Mouse (Mus musculus) stomach, embryonic 16.5 days (tissue): ENCODE data around the gene Cdkn1c. TPM values are rescaled to one million over a fixed set of nuclear protein-coding genes. Genes with fewer than 3 reads are reported as not detected.

Experiments
- ATAC-seq: fragments of 200-750 bp; cut with Nextera tagmentation; 2 replicates; pipeline ENCODE4 v1.8.0; 2017; ENCODE audit warnings: moderate number of reproducible peaks, moderate TSS enrichment; ENCODE audit not compliant: insufficient read depth, low FRiP score
- H3K27ac ChIP-seq: fragments of 300-500 bp; sonication (generic); 2 replicates; pipeline ENCODE4 v1.5.1; 2014; ENCODE audit warnings: low read length
- H3K27me3 ChIP-seq: fragments of 300-500 bp; sonication (generic); 2 replicates; pipeline ENCODE4 v1.6.1; 2014; ENCODE audit warnings: low read length, control low read depth, mixed read lengths; ENCODE audit not compliant: control insufficient read depth, insufficient read depth
- H3K36me3 ChIP-seq: fragments of 300-500 bp; sonication (generic); 2 replicates; pipeline ENCODE4 v1.6.1; 2014; ENCODE audit warnings: low read length; ENCODE audit not compliant: control insufficient read depth, insufficient read depth
- H3K4me1 ChIP-seq: fragments of 300-500 bp; sonication (generic); 2 replicates; pipeline ENCODE4 v1.6.1; 2014; ENCODE audit warnings: low read length, control low read depth, mixed read lengths; ENCODE audit not compliant: control insufficient read depth, insufficient read depth
- H3K4me2 ChIP-seq: fragments of 300-500 bp; sonication (generic); 2 replicates; pipeline ENCODE4 v1.6.1; 2014; ENCODE audit warnings: low read depth, low read length, mixed read lengths
- H3K4me3 ChIP-seq: fragments of 300-500 bp; sonication (generic); replicated peaks from 2 replicates; pipeline ENCODE4 v1.5.1; 2014; ENCODE audit warnings: mild to moderate bottlenecking, low read length
- H3K9ac ChIP-seq: fragments of 300-500 bp; sonication (generic); 2 replicates; pipeline ENCODE4 v1.6.1; 2014; ENCODE audit warnings: low read length
- H3K9me3 ChIP-seq: fragments of 300-500 bp; sonication (generic); replicated peaks from 2 replicates; pipeline ENCODE4 v1.6.1; 2016; ENCODE audit warnings: low read length, control low read depth; ENCODE audit not compliant: control insufficient read depth
- WGBS: fragments of 180-500 bp; shearing (Covaris S2); extraction: QIAGEN DNeasy Blood & Tissue Kit; methylation state at CpG from one replicate; pipeline ENCODE4 v1.1.7; 2014; 5-methylcytosine and 5-hydroxymethylcytosine counted together
- polyA plus RNA-seq: library from polyadenylated mRNA; unstranded; fragments of >200 nt; fragmentation: Nextera tagmentation; extraction: Ambion mirVana; gene quantifications from 2 replicates; pipeline ENCODE4 v1.2.1, GENCODE M21; 2015

Cdkn1c gene
- polyA plus RNA-seq, 1 experiment from 2014 or later: 460 TPM

- H3K4me2 ChIP-seq: no peak overlapping the region
- H3K27me3 ChIP-seq: no peaks in the 10 kb centered on the region
- no peak overlapping the region for H3K27ac ChIP-seq
- H3K9ac ChIP-seq: no peak overlapping the region
- no peaks in the 10 kb centered on the region for H3K36me3 ChIP-seq
- H3K4me3 ChIP-seq: no peak overlapping the region
- 29% methylated on average over 13 of the region's 13 CpGs for WGBS
- no peaks in the 10 kb centered on the region for H3K9me3 ChIP-seq
- ATAC-seq: no peak
- H3K4me1 ChIP-seq: no peaks in the 10 kb centered on the region
Observed at GRCm38 (mm10) chr7:143480498-143480897, 19.6 kb upstream of the Cdkn1c start.

- Histone ChIP-seq H3K9ac (no peak overlapping the region), H3K4me2 (no peak overlapping the region), H3K27me3 (no peaks in the 10 kb centered on the region), H3K36me3 (no peaks in the 10 kb centered on the region), H3K4me3 (no peak overlapping the region), H3K27ac (no peak overlapping the region), H3K9me3 (no peaks in the 10 kb centered on the region), H3K4me1 (peaks cover 6% of the 10 kb centered on the region; the same call in 1 of the 2 replicates)
- no peak for ATAC-seq
- 87% methylated on average over 5 of the region's 5 CpGs for WGBS
Observed at GRCm38 (mm10) chr7:143477800-143478199, 16.9 kb upstream of the Cdkn1c start.

- WGBS: 77% methylated on average over 3 of the region's 3 CpGs
- no peak for ATAC-seq
- no peak overlapping the region for H3K4me3 ChIP-seq
- H3K9ac ChIP-seq: no peak overlapping the region
- no peak overlapping the region for H3K4me2 ChIP-seq
- H3K27me3 ChIP-seq: no peaks in the 10 kb centered on the region
- no peaks in the 10 kb centered on the region for H3K36me3 ChIP-seq
- no peak overlapping the region for H3K27ac ChIP-seq
- peaks cover 6% of the 10 kb centered on the region; the same call in 1 of the 2 replicates for H3K4me1 ChIP-seq
- H3K9me3 ChIP-seq: no peaks in the 10 kb centered on the region
Observed at GRCm38 (mm10) chr7:143476702-143477335, 16.0 kb upstream of the Cdkn1c start.

GRCm38 (mm10) chr7:143475876-143476275 lies 15.0 kb upstream of the Cdkn1c start:
- H3K36me3 ChIP-seq: no peaks in the 10 kb centered on the region
- H3K27me3 ChIP-seq: no peaks in the 10 kb centered on the region
- H3K9me3 ChIP-seq: no peaks in the 10 kb centered on the region
- peak; percentile 35; the same call in 1 of the 2 replicates for ATAC-seq
- H3K4me1 ChIP-seq: peaks cover 6% of the 10 kb centered on the region; the same call in 1 of the 2 replicates
- no peak overlapping the region for H3K27ac ChIP-seq
- H3K9ac ChIP-seq: no peak overlapping the region
- no peak overlapping the region for H3K4me3 ChIP-seq
- WGBS: 60% methylated on average over 11 of the region's 11 CpGs
- H3K4me2 ChIP-seq: no peak overlapping the region

GRCm38 (mm10) chr7:143474811-143475210 lies 14.0 kb upstream of the Cdkn1c start:
- WGBS: 29% methylated on average over 10 of the region's 10 CpGs
- no peaks in the 10 kb centered on the region for H3K9me3 ChIP-seq
- no peak overlapping the region for H3K27ac ChIP-seq
- H3K36me3 ChIP-seq: no peaks in the 10 kb centered on the region
- peaks cover 6% of the 10 kb centered on the region; the same call in 1 of the 2 replicates for H3K4me1 ChIP-seq
- ATAC-seq: peak; percentile 38; the same call in 1 of the 2 replicates
- peak overlapping the region; percentile 47 for H3K4me2 ChIP-seq
- no peak overlapping the region for H3K4me3 ChIP-seq
- H3K9ac ChIP-seq: no peak overlapping the region
- H3K27me3 ChIP-seq: no peaks in the 10 kb centered on the region

GRCm38 (mm10) chr7:143473347-143474101 lies 12.7 kb upstream of the Cdkn1c start, which contains the start of gene Slc22a18:
TSS of gene Slc22a18 (plus strand) at chr7:143473736.
- Histone ChIP-seq H3K27me3 (no peaks in the 10 kb centered on the region), H3K4me3 (peak within 1 kb of the TSS; percentile 36), H3K9ac (peak within 1 kb of the TSS; percentile 58), H3K36me3 (no peaks in the 10 kb centered on the region), H3K27ac (peak within 1 kb of the TSS; percentile 86), H3K9me3 (no peaks in the 10 kb centered on the region), H3K4me2 (peak within 1 kb of the TSS; percentile 47), H3K4me1 (peaks cover 6% of the 10 kb centered on the region; the same call in 1 of the 2 replicates)
- 21% methylated on average over 4 of the region's 4 CpGs for WGBS
- ATAC-seq: peak; percentile 65

GRCm38 (mm10) chr7:143469946-143470345 lies 9.1 kb upstream of the Cdkn1c start:
- H3K4me1 ChIP-seq: peaks cover 22% of the 10 kb centered on the region
- no peaks in the 10 kb centered on the region for H3K27me3 ChIP-seq
- no peak overlapping the region for H3K9ac ChIP-seq
- 12% methylated on average over 8 of the region's 8 CpGs for WGBS
- no peak overlapping the region for H3K4me2 ChIP-seq
- no peak overlapping the region for H3K27ac ChIP-seq
- no peak overlapping the region for H3K4me3 ChIP-seq
- no peak for ATAC-seq
- no peaks in the 10 kb centered on the region for H3K36me3 ChIP-seq
- H3K9me3 ChIP-seq: no peaks in the 10 kb centered on the region

- Histone ChIP-seq H3K27me3 (no peaks in the 10 kb centered on the region), H3K9ac (no peak overlapping the region), H3K27ac (no peak overlapping the region), H3K4me1 (peaks cover 18% of the 10 kb centered on the region), H3K9me3 (no peaks in the 10 kb centered on the region), H3K4me3 (no peak overlapping the region), H3K4me2 (no peak overlapping the region), H3K36me3 (no peaks in the 10 kb centered on the region)
- ATAC-seq: no peak
- WGBS: 19% methylated on average over 6 of the region's 6 CpGs
Observed at GRCm38 (mm10) chr7:143467714-143468113, 6.9 kb upstream of the Cdkn1c start.

GRCm38 (mm10) chr7:143466099-143466677 lies 5.3 kb upstream of the Cdkn1c start:
- no peaks in the 10 kb centered on the region for H3K36me3 ChIP-seq
- H3K27ac ChIP-seq: peak overlapping the region; percentile 67
- WGBS: 30% methylated on average over 14 of the region's 14 CpGs
- H3K27me3 ChIP-seq: no peaks in the 10 kb centered on the region
- 0 out of 2 replicates have a peak, but pooled peaks cover 2% of the 10 kb centered on the region for H3K9me3 ChIP-seq
- no peak overlapping the region for H3K4me3 ChIP-seq
- peak; percentile 7; the same call in 1 of the 2 replicates for ATAC-seq
- peak overlapping the region; percentile 54; the same call in 1 of the 2 replicates for H3K9ac ChIP-seq
- no peak overlapping the region for H3K4me2 ChIP-seq
- peaks cover 18% of the 10 kb centered on the region for H3K4me1 ChIP-seq
